Mouse (Mus musculus) embryonic fibroblast, embryonic 13.5 days (primary cell): ENCODE measurements around the gene Dact2. TPM values are rescaled to one million over a fixed set of nuclear protein-coding genes. Genes with fewer than 3 reads are reported as not detected.

Source experiments
- H3K27ac ChIP-seq: 2 replicates; pipeline ENCODE4 v1.5.1; 2012; ENCODE audit warnings: low read length, control low read depth, inconsistent platforms; ENCODE audit not compliant: insufficient read depth
- H3K4me1 ChIP-seq: 2 replicates; pipeline ENCODE4 v1.6.1; 2011; ENCODE audit warnings: low read length; ENCODE audit not compliant: control insufficient read depth, insufficient read depth
- H3K4me3 ChIP-seq: 2 replicates; pipeline ENCODE4 v1.5.1; 2011; ENCODE audit warnings: mild to moderate bottlenecking, control low read depth, low read length; ENCODE audit not compliant: insufficient read depth
- CTCF ChIP-seq: IDR thresholded peaks from 2 replicates; pipeline ENCODE4 v1.5.1; 2011; ENCODE audit warnings: mild to moderate bottlenecking, control low read depth, low read length, moderate library complexity, borderline replicate concordance; ENCODE audit not compliant: insufficient read depth
- POLR2A ChIP-seq: IDR thresholded peaks from 2 replicates; pipeline ENCODE4 v1.6.1; 2011; ENCODE audit warnings: low read depth, mild to moderate bottlenecking, control low read depth, low read length, moderate library complexity
- polyA plus RNA-seq: library from polyadenylated mRNA; stranded (reverse); fragments of >200 nt; gene quantifications from 2 replicates; pipeline ENCODE4 v1.2.4, GENCODE M21; 2011; ENCODE audit warnings: low read depth; ENCODE audit not compliant: missing spikeins, insufficient read length

Dact2 gene
- polyA plus RNA-seq, 1 experiment = 0.49 TPM

DNA sequence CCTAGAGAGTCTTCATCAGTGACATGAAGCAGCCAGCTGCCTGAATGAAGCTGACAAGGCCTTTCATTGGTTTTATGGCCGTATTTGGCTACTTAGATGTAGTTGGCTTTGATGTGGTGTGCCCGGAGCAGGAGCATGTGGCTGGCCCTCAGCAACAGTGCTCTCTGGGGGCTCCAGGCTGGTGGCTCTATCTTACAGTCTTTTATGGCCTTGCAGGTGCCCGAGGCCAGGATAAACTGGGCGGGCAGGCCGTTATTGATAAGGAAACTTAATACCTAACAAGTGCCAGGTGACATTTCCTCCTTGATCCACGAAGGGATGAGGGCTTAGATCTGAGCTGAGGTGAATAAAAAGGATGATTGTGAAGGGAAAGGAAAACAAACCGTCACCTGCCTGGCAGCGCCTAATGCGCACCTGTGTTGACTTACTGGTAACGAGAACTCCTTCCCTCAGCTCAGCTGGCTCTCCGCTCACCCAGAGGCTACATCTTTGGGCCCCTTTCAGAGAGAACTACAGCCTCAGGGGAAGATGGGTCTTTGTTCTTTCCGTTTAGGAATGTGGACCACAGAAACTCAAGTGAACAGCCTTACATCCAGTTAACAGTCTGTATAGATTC, 30.8 kb upstream of the Dact2 start:
- Histone ChIP-seq H3K4me3 (no peak overlapping the region), H3K4me1 (peaks cover 4% of the 10 kb centered on the region; the same call in 1 of the 2 replicates), H3K27ac (no peak overlapping the region)
- no peak for TF ChIP-seq POLR2A

DNA sequence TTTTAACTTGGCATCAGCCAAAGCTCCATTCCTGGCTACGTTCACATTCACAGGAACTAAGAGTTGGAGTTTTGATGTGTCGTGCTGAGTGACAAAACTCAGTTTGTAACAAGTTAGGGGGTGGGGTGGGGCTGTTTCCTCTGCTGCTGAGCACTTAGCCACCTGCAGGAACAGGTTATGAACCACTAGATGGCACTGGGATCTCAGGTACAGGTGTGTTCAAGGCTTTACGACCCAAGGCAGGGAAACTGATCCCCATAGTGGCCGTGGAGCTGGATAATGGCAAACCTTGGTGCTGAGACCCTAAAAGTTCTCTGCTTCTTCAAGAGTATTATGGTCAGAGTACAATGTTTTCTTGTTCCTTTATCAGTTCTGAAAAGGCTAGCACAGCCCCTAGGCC, 29.6 kb upstream of the Dact2 start:
- no peak overlapping the region for H3K4me3 ChIP-seq
- H3K4me1 ChIP-seq = peaks cover 4% of the 10 kb centered on the region; the same call in 1 of the 2 replicates
- TF ChIP-seq POLR2A = no peak
- 0 out of 2 replicates have a peak, but pooled peaks have one; percentile 11 for TF ChIP-seq CTCF
- no peak overlapping the region for H3K27ac ChIP-seq

DNA sequence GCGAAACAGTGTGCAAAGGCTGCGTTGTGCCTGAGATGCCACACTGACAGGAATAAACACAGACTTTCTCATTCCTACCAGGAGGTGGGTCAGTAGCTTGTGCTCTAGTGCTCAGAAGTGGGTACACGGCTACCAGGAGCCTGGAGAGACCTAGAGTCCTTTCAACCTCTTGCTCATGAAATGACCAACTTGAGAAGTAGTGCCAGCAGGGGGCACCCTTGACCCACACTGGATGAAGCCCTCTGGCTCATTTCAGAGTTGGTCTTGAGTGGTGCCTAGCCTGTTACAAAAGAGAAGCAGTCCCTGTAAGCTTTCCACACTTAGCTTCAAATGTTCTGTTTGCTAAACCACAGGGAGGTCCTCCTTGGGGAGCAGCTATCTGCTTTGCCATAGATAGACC, 28.5 kb upstream of the Dact2 start:
- Histone ChIP-seq H3K4me3 (no peak overlapping the region), H3K4me1 (peaks cover 4% of the 10 kb centered on the region; the same call in 1 of the 2 replicates), H3K27ac (no peak overlapping the region)
- peak; percentile 48 for TF ChIP-seq CTCF
- no peak for TF ChIP-seq POLR2A

DNA sequence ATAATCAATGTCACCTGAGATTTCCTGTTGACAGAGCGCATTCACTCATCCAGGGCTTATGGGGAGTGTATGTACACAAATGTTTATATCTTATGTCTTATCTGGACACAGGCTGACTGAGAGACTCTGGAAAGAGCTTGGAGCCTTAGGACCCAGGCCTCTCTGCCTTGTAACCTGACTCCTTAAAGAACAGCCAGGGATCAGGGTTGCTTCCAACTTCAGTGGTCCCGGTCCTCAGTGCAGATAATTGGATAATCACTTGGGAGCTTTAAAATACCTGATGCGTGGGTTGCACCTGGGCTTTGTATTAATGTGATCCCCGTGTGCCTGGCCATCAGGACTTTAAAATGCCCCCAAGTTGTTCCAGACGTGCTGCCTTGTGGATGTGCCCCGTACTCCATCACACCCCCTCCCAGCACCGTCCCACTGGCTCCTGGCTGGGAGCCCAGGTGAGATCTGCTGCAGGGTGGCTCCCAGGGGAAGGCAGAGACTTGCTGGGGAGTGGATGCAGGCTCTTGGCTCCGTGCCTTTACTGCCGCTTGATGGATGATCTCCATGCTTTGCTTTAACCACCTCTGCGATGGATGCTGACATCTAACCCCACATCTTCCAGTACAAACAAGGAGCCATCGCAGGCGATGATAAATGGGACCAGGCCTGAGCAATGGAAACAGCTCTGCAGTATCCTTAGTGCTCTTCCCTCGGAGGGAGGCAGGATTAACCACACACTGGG, 26.8 kb upstream of the Dact2 start:
- peaks cover 2% of the 10 kb centered on the region; the same call in 1 of the 2 replicates for H3K4me1 ChIP-seq
- H3K27ac ChIP-seq = no peak overlapping the region
- H3K4me3 ChIP-seq = no peak overlapping the region
- TF ChIP-seq POLR2A (no peak), CTCF (no peak)

DNA sequence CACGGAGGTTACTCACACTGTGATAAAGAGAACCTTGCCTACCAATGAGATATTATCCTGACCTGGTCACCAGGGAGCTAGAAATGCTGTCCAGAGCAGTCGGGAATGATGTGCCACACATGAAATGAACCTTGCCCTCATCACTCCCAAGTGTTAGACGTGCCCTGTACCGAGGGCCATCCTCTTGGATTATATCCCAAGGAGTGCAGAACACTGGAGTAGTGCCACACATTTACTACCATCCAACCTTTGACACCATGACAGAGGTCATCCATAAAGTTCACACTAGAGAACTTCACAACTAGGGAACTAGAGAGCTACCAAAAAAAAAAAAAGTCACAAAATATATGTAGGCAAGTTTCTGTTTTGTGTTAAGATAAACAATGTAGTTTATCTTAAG, 24.3 kb upstream of the Dact2 start:
- Histone ChIP-seq H3K4me1 (peaks cover 2% of the 10 kb centered on the region; the same call in 1 of the 2 replicates), H3K27ac (no peak overlapping the region), H3K4me3 (no peak overlapping the region)
- TF ChIP-seq POLR2A (no peak), CTCF (no peak)

DNA sequence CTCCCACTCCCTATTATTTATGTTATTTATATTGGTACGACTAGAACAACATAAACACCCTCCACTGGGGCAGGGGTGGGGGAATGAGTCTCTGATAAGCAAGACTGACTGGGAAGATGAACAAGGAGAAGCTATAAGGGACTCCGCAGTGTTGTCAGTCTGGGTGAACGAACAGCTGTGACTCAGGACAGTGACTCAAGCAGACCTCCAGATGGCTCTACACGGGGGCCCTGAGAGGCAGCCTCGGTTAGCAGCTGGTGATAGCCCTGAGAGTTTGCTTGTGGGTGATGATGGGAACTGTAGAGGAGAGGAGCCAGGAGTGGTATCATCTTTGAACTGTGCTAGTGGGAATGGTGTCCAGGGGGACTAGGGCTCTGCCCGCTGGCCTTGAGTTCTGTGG, 23.5 kb upstream of the Dact2 start:
- H3K27ac ChIP-seq = no peak overlapping the region
- TF ChIP-seq POLR2A (no peak), CTCF (no peak)

DNA sequence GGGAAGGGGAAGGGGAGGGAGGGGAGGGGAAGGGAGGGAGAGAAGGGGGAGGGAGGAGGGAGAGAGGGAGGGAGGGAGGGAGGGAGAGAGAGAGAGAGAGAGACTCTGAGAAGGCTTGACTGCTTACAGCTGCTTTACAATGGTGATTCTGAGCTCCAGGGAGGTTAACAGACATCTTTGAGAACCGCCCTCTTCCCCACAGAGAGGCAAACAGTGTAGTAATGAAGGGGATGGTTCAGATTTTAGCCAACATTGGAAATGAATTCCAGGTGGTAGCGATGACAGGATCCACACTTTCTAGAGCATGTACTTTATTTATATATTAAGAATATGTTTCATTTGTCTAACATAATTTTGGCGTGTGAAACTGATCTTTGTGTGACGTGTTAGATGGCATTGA, 22.7 kb upstream of the Dact2 start:
- Histone ChIP-seq H3K4me1 (peaks cover 2% of the 10 kb centered on the region; the same call in 1 of the 2 replicates), H3K27ac (no peak overlapping the region), H3K4me3 (no peak overlapping the region)
- TF ChIP-seq POLR2A = no peak
- no peak for TF ChIP-seq CTCF

More for the DNA sequence above, 23.5 kb upstream of the Dact2 start:
- H3K4me3 ChIP-seq = no peak overlapping the region
- H3K4me1 ChIP-seq = peaks cover 2% of the 10 kb centered on the region; the same call in 1 of the 2 replicates

DNA sequence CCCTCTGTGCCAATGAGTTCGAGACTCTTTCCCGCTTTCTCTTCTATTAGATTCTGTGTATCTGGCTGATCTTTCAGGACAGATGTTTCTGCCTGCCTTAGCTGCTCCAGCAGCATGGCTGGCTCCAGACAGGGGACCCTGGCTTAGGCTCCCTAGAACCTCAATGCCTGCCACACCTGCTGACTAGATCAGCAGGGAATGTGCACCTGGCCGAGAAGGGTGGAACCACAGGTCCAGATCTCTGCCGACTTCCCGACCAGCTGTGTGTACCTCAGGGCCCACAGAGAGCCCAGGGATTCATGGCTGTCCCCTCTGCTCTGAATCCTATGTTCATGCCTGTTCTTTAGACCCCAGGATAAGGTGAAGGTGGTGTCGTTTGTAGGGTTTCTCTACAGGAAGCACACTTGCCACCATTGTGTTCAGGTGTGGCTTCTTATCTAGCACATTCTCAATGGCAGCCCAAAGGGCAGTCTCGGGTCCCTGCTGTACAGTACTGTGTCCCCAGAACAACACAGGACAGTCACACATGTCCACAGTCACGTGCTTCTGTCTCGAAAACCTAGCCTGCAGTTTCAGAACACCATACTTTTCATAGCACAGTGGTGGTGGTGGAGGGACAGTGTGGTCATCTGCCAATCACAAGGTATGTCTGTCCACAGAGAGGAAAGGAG, 22.0 kb upstream of the Dact2 start:
- no peak for TF ChIP-seq CTCF
- no peak for TF ChIP-seq POLR2A
- no peak overlapping the region for H3K27ac ChIP-seq
- no peak overlapping the region for H3K4me3 ChIP-seq
- H3K4me1 ChIP-seq = no peaks in the 10 kb centered on the region; the same call in 1 of the 2 replicates

DNA sequence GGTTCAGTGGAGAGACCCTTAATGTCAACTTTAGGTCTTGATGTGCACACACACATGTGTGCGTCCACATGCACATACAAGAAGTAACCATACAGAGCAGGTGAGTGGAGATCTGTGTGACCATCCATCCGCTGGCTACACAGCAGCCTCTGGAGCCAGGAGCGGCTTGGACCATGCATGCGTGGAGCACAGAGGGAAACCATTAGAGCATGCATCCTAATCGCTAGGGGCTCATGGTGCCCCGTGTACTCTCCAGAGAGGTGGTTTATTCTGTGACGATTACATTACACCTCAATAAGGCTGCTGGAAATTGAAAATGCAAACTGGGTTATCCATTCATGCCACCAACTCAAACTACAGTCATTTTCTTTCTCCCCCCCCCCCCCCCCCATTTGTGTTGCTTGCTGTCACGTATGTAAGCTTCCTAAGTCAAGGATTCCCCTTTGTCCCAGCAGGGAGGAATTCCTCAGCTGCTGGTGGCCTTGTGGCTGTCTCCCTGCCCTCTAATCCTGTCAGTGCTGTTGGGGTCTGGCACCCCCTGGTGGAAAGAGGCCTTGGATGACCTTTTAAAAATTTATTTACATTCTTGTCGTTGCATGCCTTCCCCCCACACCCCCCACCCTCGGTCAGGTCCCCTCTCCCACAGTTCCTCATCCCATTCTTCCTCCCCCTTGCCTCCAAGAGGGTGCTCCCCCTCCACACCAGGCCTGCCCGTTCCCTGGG, 17.9 kb upstream of the Dact2 start:
- Histone ChIP-seq H3K4me1 (no peaks in the 10 kb centered on the region), H3K4me3 (no peak overlapping the region), H3K27ac (no peak overlapping the region)
- no peak for TF ChIP-seq POLR2A
- no peak for TF ChIP-seq CTCF
